Mouse (Mus musculus): Measurements from ENCODE around the gene Rmdn3.

- no peak for TF ChIP-seq POLR2A (IDR thresholded peaks at IDR 0.05; ENCODE audit: insufficient read depth, low read depth, low read length)
- TF ChIP-seq CTCF (IDR thresholded peaks at IDR 0.05; ENCODE audit: insufficient read depth, low read depth, low read length) = no peak
Observed at GRCm38 (mm10) chr2:119147160-119147678, 9.6 kb downstream of the Rmdn3 start.

Measured in olfactory bulb, adult 2 months (tissue).